Comparison of ENCODE assay signal across 19 mouse cellular contexts in the genomic region with DNA sequence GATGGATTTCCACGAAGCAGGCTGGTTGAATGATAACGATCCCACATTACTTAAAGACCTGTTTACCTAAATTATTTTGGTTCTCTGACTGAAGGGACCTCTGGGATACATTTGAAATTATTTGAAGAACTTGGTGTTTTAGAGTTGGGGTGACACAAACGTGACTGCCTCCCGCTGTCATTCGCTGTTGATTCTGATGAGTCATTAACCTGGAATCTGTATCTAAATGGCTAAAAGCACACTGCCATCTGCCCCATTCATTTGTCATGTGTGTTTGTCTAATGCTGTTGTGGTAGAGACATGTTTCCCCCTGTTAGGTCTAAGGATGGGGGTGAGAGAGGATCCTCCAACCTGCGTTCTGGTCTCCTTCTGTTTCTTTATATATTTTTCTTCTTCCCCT.
DNase-seq lines count a peak whose midpoint lies in the region; ATAC-seq and TF ChIP-seq lines count a peak whose summit lies in the region.
"Had no signal": no experiment of that assay in that cellular context is flagged by ENCODE, and none has a peak within 500 bp of the region (broad histone marks: within the 10 kb centered on the region; RNA-seq: fewer than 3 reads in every experiment).

No protein-coding gene starts in this region.

- TF ChIP-seq CTCF in CH12.LX (conservative IDR thresholded peaks at IDR 0.05 in 1 of 2, IDR thresholded peaks at IDR 0.05 in 1 of 2; ENCODE audit: low read depth in 2 of 2, low read length in 2 of 2) = no peak

- H3K9ac ChIP-seq in CH12.LX (ENCODE audit: insufficient read depth, low read depth) = no peak overlapping the region
- no peak overlapping the region for H3K9ac ChIP-seq in liver, embryonic 12.5 days
- H3K9ac ChIP-seq: embryonic facial prominence, embryonic 12.5 days; forebrain, embryonic 12.5 days had no signal

- DNase-seq in 3T3-L1 (ENCODE audit: low read depth, low spot score) (peak; percentile 56), CH12.LX (ENCODE audit: extremely low read depth) (no peak)
- DNase-seq in spleen, adult 18-20 months = no peak
- DNase-seq: adrenal gland, postnatal 25 days; cerebellum, adult 11 months; cerebellum, adult 18-20 months; cerebellum, adult 9-10 months; cerebellum, postnatal 10 days; cerebellum, postnatal 25 days had no signal

- H3K79me2 ChIP-seq in CH12.LX (replicated peaks; ENCODE audit: control insufficient read depth, extremely low read depth, insufficient read depth, poor library complexity, severe bottlenecking) (no peaks in the 10 kb centered on the region), myocyte (ENCODE audit: control insufficient read depth, insufficient read depth) (no peaks in the 10 kb centered on the region)

- dilution Hi-C loops in CH12.LX (cut with MboI; ENCODE audit: extremely low pct_ligation_motif_present, extremely low pct_unique_long_range_greater_than_20kb, low sequenced_read_pairs) = no loop called here

- TF ChIP-seq RAD21 in CH12.LX (IDR thresholded peaks at IDR 0.05; ENCODE audit: low read depth, low read length) = no peak

- peaks cover 21 to 77% of the 10 kb centered on the region in 2 experiments for H3K4me1 ChIP-seq in CH12.LX (ENCODE audit: control insufficient read depth in 1 of 2, insufficient read depth in 2 of 2)
- H3K4me1 ChIP-seq in liver, embryonic 12.5 days = no peaks in the 10 kb centered on the region
- H3K4me1 ChIP-seq: embryonic facial prominence, embryonic 10.5 days; embryonic facial prominence, embryonic 12.5 days; forebrain, embryonic 10.5 days; forebrain, embryonic 12.5 days had no signal

- no peak overlapping the region for H3K4me2 ChIP-seq in CH12.LX (ENCODE audit: insufficient read depth, low read depth, poor library complexity, severe bottlenecking)
- H3K4me2 ChIP-seq in myocyte (ENCODE audit: low read depth) = peak overlapping the region; percentile 57
- no peak overlapping the region for H3K4me2 ChIP-seq in liver, embryonic 12.5 days
- H3K4me2 ChIP-seq: embryonic facial prominence, embryonic 12.5 days; forebrain, embryonic 12.5 days had no signal

- H3K27me3 ChIP-seq in CH12.LX (replicated peaks) (no peaks in the 10 kb centered on the region), myocyte (ENCODE audit: control insufficient read depth, insufficient read depth, insufficient read length) (no peaks in the 10 kb centered on the region)
- no peaks in the 10 kb centered on the region for H3K27me3 ChIP-seq in liver, embryonic 12.5 days (replicated peaks)
- H3K27me3 ChIP-seq: embryonic facial prominence, embryonic 12.5 days; forebrain, embryonic 12.5 days had no signal

- TF ChIP-seq POLR2A in CH12.LX (IDR thresholded peaks at IDR 0.05; ENCODE audit: low read depth, low read length) (no peak), myocyte (IDR thresholded peaks at IDR 0.05; ENCODE audit: insufficient read length, low read depth) (no peak)

- in situ Hi-C loops in CH12.LX (cut with MboI; ENCODE audit: low pct_ligation_motif_present, low pct_unique_long_range_greater_than_20kb, low sequenced_read_pairs) = no loop called here

- H3K4me3 ChIP-seq in CH12.LX (replicated peaks in 1 of 3; ENCODE audit: low read depth in 2 of 3, low read length in 2 of 3, poor library complexity in 1 of 3) (peak overlapping the region in 1 of 3 experiments; percentile 38), myocyte (no peak overlapping the region)
- no peak overlapping the region for H3K4me3 ChIP-seq in liver, embryonic 12.5 days
- H3K4me3 ChIP-seq: embryonic facial prominence, embryonic 10.5 days; embryonic facial prominence, embryonic 12.5 days; erythroblast, embryonic 14.5 days; forebrain, embryonic 10.5 days; forebrain, embryonic 12.5 days had no signal

- no peak for TF ChIP-seq EP300 in CH12.LX (IDR thresholded peaks at IDR 0.05; ENCODE audit: low read length)

- no peak overlapping the region for H3K27ac ChIP-seq in CH12.LX (ENCODE audit: insufficient read depth, low read depth)
- H3K27ac ChIP-seq in liver, embryonic 12.5 days = no peak overlapping the region
- H3K27ac ChIP-seq: embryonic facial prominence, embryonic 10.5 days; embryonic facial prominence, embryonic 12.5 days; forebrain, embryonic 10.5 days; forebrain, embryonic 12.5 days had no signal

- no peaks in the 10 kb centered on the region for H3K9me3 ChIP-seq in CH12.LX (replicated peaks; ENCODE audit: low read length)
- no peaks in the 10 kb centered on the region for H3K9me3 ChIP-seq in liver, embryonic 12.5 days (replicated peaks)
- H3K9me3 ChIP-seq: embryonic facial prominence, embryonic 10.5 days; embryonic facial prominence, embryonic 12.5 days; forebrain, embryonic 10.5 days; forebrain, embryonic 12.5 days had no signal

- no peak for ATAC-seq in liver, embryonic 12.5 days
- ATAC-seq: CD4-positive, CD25-positive, alpha-beta regulatory T cell, adult 4 months; forebrain, embryonic 14.5 days; forebrain, embryonic 16.5 days had no signal

- H3K36me3 ChIP-seq in CH12.LX (replicated peaks in 1 of 2; ENCODE audit: control insufficient read depth in 1 of 2, insufficient read depth in 1 of 2, low read length in 1 of 2) (no peaks in the 10 kb centered on the region), myocyte (ENCODE audit: control insufficient read depth, insufficient read depth) (peaks cover 4% of the 10 kb centered on the region)
- no peaks in the 10 kb centered on the region for H3K36me3 ChIP-seq in liver, embryonic 12.5 days
- H3K36me3 ChIP-seq: embryonic facial prominence, embryonic 10.5 days; embryonic facial prominence, embryonic 12.5 days; forebrain, embryonic 10.5 days; forebrain, embryonic 12.5 days had no signal

- H3ac ChIP-seq in myocyte (ENCODE audit: control insufficient read depth, insufficient read length) = no peak overlapping the region

- 75% methylated on average over 6 of the region's 6 CpGs for WGBS in liver, embryonic 12.5 days (ENCODE audit: insufficient replicate concordance)

TF ChIP-seq in CH12.LX, 34 proteins besides CTCF, POLR2A, EP300 and RAD21:
- TF ChIP-seq ZMIZ1 (IDR thresholded peaks at IDR 0.05; ENCODE audit: low read depth, low read length) = no peak
- TF ChIP-seq BHLHE40 (IDR thresholded peaks at IDR 0.05; ENCODE audit: low read depth, low read length) = 0 out of 2 replicates have a peak, but pooled peaks have one; percentile 28
- no peak for TF ChIP-seq TBP (conservative IDR thresholded peaks at IDR 0.05; ENCODE audit: low read depth, low read length)

TF ChIP-seq in myocyte, 11 proteins besides CTCF, POLR2A, EP300 and RAD21:
- TF ChIP-seq REST (IDR thresholded peaks at IDR 0.05; ENCODE audit: insufficient read depth, insufficient read length) (no peak), MAX (IDR thresholded peaks at IDR 0.05; ENCODE audit: low read depth) (no peak), TCF3 (IDR thresholded peaks at IDR 0.05; ENCODE audit: insufficient read length, low read depth) (no peak), E2F4 (IDR thresholded peaks at IDR 0.05; ENCODE audit: insufficient read depth) (no peak), SRF (IDR thresholded peaks at IDR 0.05; ENCODE audit: control insufficient read depth, insufficient read length, low read depth) (no peak)
